Mouse (Mus musculus): ENCODE measurements around the gene Ppm1h. TPM values are rescaled to one million over a fixed set of nuclear protein-coding genes. Genes with fewer than 3 reads are reported as not detected.

The Ppm1h gene
- polyA plus RNA-seq, 1 experiment from 2014 or later = 20.3 TPM

- Histone ChIP-seq H3K4me3 (no peak overlapping the region), H3K27me3 (no peaks in the 10 kb centered on the region), H3K4me1 (replicated peaks) (no peaks in the 10 kb centered on the region), H3K9ac (no peak overlapping the region), H3K9me3 (no peaks in the 10 kb centered on the region), H3K36me3 (no peaks in the 10 kb centered on the region), H3K4me2 (no peak overlapping the region), H3K27ac (no peak overlapping the region)
- no peak for ATAC-seq (ENCODE audit: low FRiP score)
- 89% methylated on average over 7 of the region's 7 CpGs for WGBS
Measured at GRCm38 (mm10) chr10:122735284-122735784, 56.8 kb downstream of the Ppm1h start.

- 92% methylated on average over 4 of the region's 4 CpGs for WGBS
- Histone ChIP-seq H3K4me1 (replicated peaks) (peaks cover 10% of the 10 kb centered on the region), H3K27me3 (no peaks in the 10 kb centered on the region), H3K27ac (no peak overlapping the region), H3K4me2 (no peak overlapping the region), H3K36me3 (no peaks in the 10 kb centered on the region), H3K9me3 (no peaks in the 10 kb centered on the region), H3K4me3 (no peak overlapping the region), H3K9ac (no peak overlapping the region)
- no peak for ATAC-seq (ENCODE audit: low FRiP score)
Measured at GRCm38 (mm10) chr10:122736835-122737234, 58.3 kb downstream of the Ppm1h start.

- no peaks in the 10 kb centered on the region for H3K27me3 ChIP-seq
- 91% methylated on average over 10 of the region's 10 CpGs for WGBS
- no peaks in the 10 kb centered on the region for H3K36me3 ChIP-seq
- H3K9ac ChIP-seq = no peak overlapping the region
- H3K27ac ChIP-seq = no peak overlapping the region
- H3K4me1 ChIP-seq (replicated peaks) = peaks cover 11% of the 10 kb centered on the region
- H3K4me2 ChIP-seq = no peak overlapping the region
- no peaks in the 10 kb centered on the region for H3K9me3 ChIP-seq
- H3K4me3 ChIP-seq = no peak overlapping the region
- no peak for ATAC-seq (ENCODE audit: low FRiP score)
Measured at GRCm38 (mm10) chr10:122738526-122738925, 60.0 kb downstream of the Ppm1h start.

- ATAC-seq (ENCODE audit: low FRiP score) = no peak
- Histone ChIP-seq H3K27ac (no peak overlapping the region), H3K27me3 (no peaks in the 10 kb centered on the region), H3K4me3 (no peak overlapping the region), H3K4me1 (replicated peaks) (peaks cover 12% of the 10 kb centered on the region), H3K9me3 (no peaks in the 10 kb centered on the region), H3K4me2 (no peak overlapping the region), H3K9ac (no peak overlapping the region), H3K36me3 (no peaks in the 10 kb centered on the region)
- 89% methylated on average over 4 of the region's 4 CpGs for WGBS
Measured at GRCm38 (mm10) chr10:122739037-122739436, 60.5 kb downstream of the Ppm1h start.

- Histone ChIP-seq H3K27ac (no peak overlapping the region), H3K36me3 (no peaks in the 10 kb centered on the region), H3K4me1 (replicated peaks) (peaks cover 12% of the 10 kb centered on the region), H3K4me3 (no peak overlapping the region), H3K9ac (no peak overlapping the region), H3K4me2 (no peak overlapping the region), H3K9me3 (no peaks in the 10 kb centered on the region), H3K27me3 (no peaks in the 10 kb centered on the region)
- WGBS = 93% methylated on average over 4 of the region's 4 CpGs
- no peak for ATAC-seq (ENCODE audit: low FRiP score)
Measured at GRCm38 (mm10) chr10:122740117-122740516, 61.6 kb downstream of the Ppm1h start.

GRCm38 (mm10) chr10:122741191-122741590, 62.6 kb downstream of the Ppm1h start:
- Histone ChIP-seq H3K9ac (no peak overlapping the region), H3K4me1 (replicated peaks) (peaks cover 12% of the 10 kb centered on the region), H3K27me3 (no peaks in the 10 kb centered on the region), H3K27ac (no peak overlapping the region), H3K4me3 (no peak overlapping the region), H3K36me3 (no peaks in the 10 kb centered on the region), H3K9me3 (no peaks in the 10 kb centered on the region), H3K4me2 (no peak overlapping the region)
- ATAC-seq (ENCODE audit: low FRiP score) = no peak
- 61% methylated on average over 7 of the region's 7 CpGs for WGBS

- Histone ChIP-seq H3K36me3 (no peaks in the 10 kb centered on the region), H3K4me3 (no peak overlapping the region), H3K9ac (no peak overlapping the region), H3K27me3 (no peaks in the 10 kb centered on the region), H3K4me1 (replicated peaks) (peaks cover 12% of the 10 kb centered on the region), H3K4me2 (no peak overlapping the region), H3K9me3 (no peaks in the 10 kb centered on the region), H3K27ac (no peak overlapping the region)
- WGBS = 77% methylated on average over 2 of the region's 2 CpGs
- no peak for ATAC-seq (ENCODE audit: low FRiP score)
Measured at GRCm38 (mm10) chr10:122742136-122742535, 63.6 kb downstream of the Ppm1h start.

GRCm38 (mm10) chr10:122743361-122743760, 64.8 kb downstream of the Ppm1h start:
- Histone ChIP-seq H3K4me1 (replicated peaks) (peaks cover 12% of the 10 kb centered on the region), H3K9me3 (no peaks in the 10 kb centered on the region), H3K9ac (no peak overlapping the region), H3K36me3 (no peaks in the 10 kb centered on the region), H3K4me2 (no peak overlapping the region), H3K27me3 (no peaks in the 10 kb centered on the region), H3K27ac (no peak overlapping the region), H3K4me3 (no peak overlapping the region)
- no peak for ATAC-seq (ENCODE audit: low FRiP score)
- 91% methylated on average over 2 of the region's 2 CpGs for WGBS

GRCm38 (mm10) chr10:122744970-122745369, 66.4 kb downstream of the Ppm1h start:
- 96% methylated on average over 2 of the region's 2 CpGs for WGBS
- no peak for ATAC-seq (ENCODE audit: low FRiP score)
- Histone ChIP-seq H3K4me1 (replicated peaks) (peaks cover 12% of the 10 kb centered on the region), H3K4me3 (no peak overlapping the region), H3K4me2 (no peak overlapping the region), H3K36me3 (no peaks in the 10 kb centered on the region), H3K9ac (no peak overlapping the region), H3K9me3 (no peaks in the 10 kb centered on the region), H3K27me3 (no peaks in the 10 kb centered on the region), H3K27ac (no peak overlapping the region)

GRCm38 (mm10) chr10:122746211-122746610, 67.6 kb downstream of the Ppm1h start:
- Histone ChIP-seq H3K9me3 (no peaks in the 10 kb centered on the region), H3K27ac (no peak overlapping the region), H3K9ac (no peak overlapping the region), H3K4me3 (no peak overlapping the region), H3K36me3 (no peaks in the 10 kb centered on the region), H3K27me3 (no peaks in the 10 kb centered on the region), H3K4me2 (no peak overlapping the region), H3K4me1 (replicated peaks) (peaks cover 6% of the 10 kb centered on the region)
- no peak for ATAC-seq (ENCODE audit: low FRiP score)
- WGBS = 84% methylated on average over 7 of the region's 7 CpGs

- ATAC-seq (ENCODE audit: low FRiP score) = no peak
- H3K9ac ChIP-seq = no peak overlapping the region
- H3K9me3 ChIP-seq = no peaks in the 10 kb centered on the region
- no peak overlapping the region for H3K4me2 ChIP-seq
- no peaks in the 10 kb centered on the region for H3K27me3 ChIP-seq
- 91% methylated on average over 11 of the region's 11 CpGs for WGBS
- no peak overlapping the region for H3K27ac ChIP-seq
- no peak overlapping the region for H3K4me3 ChIP-seq
- peaks cover 3% of the 10 kb centered on the region; the same call in 1 of the 2 replicates for H3K4me1 ChIP-seq (replicated peaks)
- no peaks in the 10 kb centered on the region for H3K36me3 ChIP-seq
Measured at GRCm38 (mm10) chr10:122747151-122747925, 68.8 kb downstream of the Ppm1h start.

- Histone ChIP-seq H3K4me1 (replicated peaks) (peaks cover 8% of the 10 kb centered on the region), H3K4me2 (no peak overlapping the region), H3K9me3 (no peaks in the 10 kb centered on the region), H3K9ac (no peak overlapping the region), H3K27ac (no peak overlapping the region), H3K27me3 (no peaks in the 10 kb centered on the region), H3K36me3 (no peaks in the 10 kb centered on the region), H3K4me3 (no peak overlapping the region)
- ATAC-seq (ENCODE audit: low FRiP score) = no peak
- 88% methylated on average over 4 of the region's 4 CpGs for whole genome bisulfite sequencing
Measured at GRCm38 (mm10) chr10:122748361-122748951, 69.9 kb downstream of the Ppm1h start.

GRCm38 (mm10) chr10:122749071-122749470, 70.5 kb downstream of the Ppm1h start:
- 90% methylated on average over 12 of the region's 12 CpGs for WGBS

More at GRCm38 (mm10) chr10:122749071-122749470, 70.5 kb downstream of the Ppm1h start:
- Histone ChIP-seq H3K4me2 (no peak overlapping the region), H3K9me3 (no peaks in the 10 kb centered on the region), H3K9ac (no peak overlapping the region), H3K4me1 (replicated peaks) (peaks cover 12% of the 10 kb centered on the region), H3K4me3 (no peak overlapping the region), H3K27me3 (no peaks in the 10 kb centered on the region), H3K27ac (no peak overlapping the region), H3K36me3 (no peaks in the 10 kb centered on the region)
- ATAC-seq (ENCODE audit: low FRiP score) = no peak; the same call in 1 of the 2 replicates
